Mouse (Mus musculus) liver, embryonic 18 days (tissue): Measurements from ENCODE around the gene Ssxb10. TPM values are rescaled to one million over a fixed set of nuclear protein-coding genes. Genes with fewer than 3 reads are reported as not detected.

Source experiments
- polyA plus RNA-seq: library from polyadenylated mRNA; depleted of rRNA; stranded (reverse); fragments of >200 nt; gene quantifications from 2 replicates; pipeline ENCODE4 v1.2.3, GENCODE M21; 2012; rRNA removed

Gene Ssxb10
- polyA plus RNA-seq: not detected in 2 replicates

DNA sequence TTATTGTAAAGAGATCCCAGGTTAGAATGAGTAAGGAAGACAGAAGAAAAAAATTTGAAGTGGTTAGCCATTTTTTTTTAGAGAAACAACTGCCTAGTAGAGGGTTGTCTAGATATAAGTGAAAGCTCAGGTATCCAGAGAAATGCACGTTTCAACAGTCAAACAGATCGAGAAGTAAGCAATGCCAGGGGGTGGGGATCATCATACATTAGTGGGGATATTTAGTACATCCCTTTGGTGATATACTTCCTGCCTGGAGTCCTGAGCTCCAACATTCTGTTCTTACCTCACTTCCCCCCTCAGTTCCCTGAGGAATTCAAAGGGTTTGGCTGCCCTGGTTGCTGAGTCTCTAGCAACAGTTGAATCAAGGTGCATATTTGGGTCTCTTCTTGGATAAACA, at the start of gene Ssxb10:
Gene Ssxb10 (plus strand): TSS at position 301 of the 400 bp plus-strand sequence.

GRCm38 (mm10) chrX:8366678-8367077, 39.5 kb downstream of the Ssxb10 start, which contains the start of gene Ssxb9:
Gene Ssxb9, plus strand, starts transcription at chrX:8366978.

Other genes starting within 250 kb of the Ssxb10 start
- 11.4 and 12.1 TPM in 2 replicates for gene Was, start 236.9 kb upstream of the Ssxb10 start, polyA plus RNA-seq
- 18.9 and 22.6 TPM in 2 replicates for gene Wdr13, start 194.5 kb upstream of the Ssxb10 start, polyA plus RNA-seq
- 156 and 159 TPM in 2 replicates for gene Rbm3, start 181.5 kb upstream of the Ssxb10 start, polyA plus RNA-seq
- gene Tbc1d25, start 151.2 kb upstream of the Ssxb10 start, polyA plus RNA-seq: 4.0 and 4.4 TPM in 2 replicates
- gene Ebp, start 133.9 kb upstream of the Ssxb10 start, polyA plus RNA-seq: 68.2 and 80.5 TPM in 2 replicates
- 4.9 and 5.1 TPM in 2 replicates for gene Porcn, start 120.9 kb upstream of the Ssxb10 start, polyA plus RNA-seq
- 16.6 and 17.2 TPM in 2 replicates for gene Ftsj1, start 75.0 kb upstream of the Ssxb10 start, polyA plus RNA-seq
- 16.6 and 19.2 TPM in 2 replicates for gene Slc38a5, start 56.3 kb upstream of the Ssxb10 start, polyA plus RNA-seq
- gene Ssxb9, start 39.6 kb downstream of the Ssxb10 start, polyA plus RNA-seq: not detected in 2 replicates
- gene Ssxb1, start 85.9 kb downstream of the Ssxb10 start, polyA plus RNA-seq: not detected in 2 replicates
- not detected in 2 replicates for gene Ssxb2, start 134.3 kb downstream of the Ssxb10 start, polyA plus RNA-seq
- not detected in 2 replicates for gene Gm14459, start 197.5 kb downstream of the Ssxb10 start, polyA plus RNA-seq
- not detected in 2 replicates for gene Ssxb6, start 220.8 kb downstream of the Ssxb10 start, polyA plus RNA-seq